Comparison of ENCODE assay signal across 19 mouse cellular contexts in the genomic region with DNA sequence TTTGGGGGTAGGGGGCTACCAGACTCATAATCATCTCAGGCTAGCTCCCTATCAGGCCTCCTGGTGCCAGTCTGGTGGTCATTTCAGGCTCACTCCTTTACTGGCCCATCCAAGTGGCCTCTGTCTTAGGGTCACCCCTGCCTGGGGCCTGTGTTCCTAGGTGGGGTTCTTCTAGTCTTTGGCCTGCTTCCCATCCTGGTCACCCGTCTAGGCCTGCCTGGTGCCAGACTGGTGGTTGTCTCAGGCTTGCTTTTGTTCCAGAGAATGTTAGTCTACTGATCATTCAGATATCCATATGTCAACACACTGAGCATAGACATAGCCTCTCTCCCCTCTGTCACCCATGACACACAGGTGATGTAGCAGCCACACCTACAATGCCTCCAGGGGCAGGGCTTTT. TPM values are rescaled to one million over a fixed set of nuclear protein-coding genes. Genes with fewer than 3 reads are reported as not detected.
"Had no signal": no experiment of that assay in that cellular context is flagged by ENCODE, and none has a peak within 500 bp of the region (broad histone marks: within the 10 kb centered on the region; RNA-seq: fewer than 3 reads in every experiment).

No protein-coding gene starts in this region.

- H3K4me2 ChIP-seq: liver, embryonic 11.5 days; liver, embryonic 13.5 days; liver, embryonic 15.5 days; lung, embryonic 15.5 days; midbrain, embryonic 11.5 days; midbrain, embryonic 13.5 days; midbrain, embryonic 15.5 days; neural tube, embryonic 12.5 days had no signal

- H3K4me3 ChIP-seq: liver, embryonic 13.5 days; liver, embryonic 15.5 days; lung, embryonic 15.5 days; megakaryocyte, embryonic 14.5 days; midbrain, embryonic 13.5 days; midbrain, embryonic 15.5 days; neural tube, embryonic 12.5 days had no signal

- H3K27ac ChIP-seq: liver, embryonic 13.5 days; liver, embryonic 15.5 days; lung, embryonic 15.5 days; macrophage; midbrain, embryonic 13.5 days; midbrain, embryonic 15.5 days; neural tube, embryonic 12.5 days had no signal

- H3K27me3 ChIP-seq: liver, embryonic 13.5 days; lung, embryonic 15.5 days; midbrain, embryonic 15.5 days; neural tube, embryonic 12.5 days had no signal

- H3K4me1 ChIP-seq: liver, embryonic 13.5 days; liver, embryonic 15.5 days; lung, embryonic 15.5 days; midbrain, embryonic 13.5 days; midbrain, embryonic 15.5 days; neural tube, embryonic 12.5 days had no signal

- H3K9ac ChIP-seq: liver, embryonic 13.5 days; liver, embryonic 15.5 days; liver, postnatal 0 days; lung, embryonic 15.5 days; midbrain, embryonic 13.5 days; midbrain, embryonic 15.5 days; neural tube, embryonic 12.5 days had no signal

- H3K36me3 ChIP-seq: liver, embryonic 13.5 days; liver, embryonic 15.5 days; lung, embryonic 15.5 days; midbrain, embryonic 13.5 days; midbrain, embryonic 15.5 days; neural tube, embryonic 12.5 days had no signal

- DNase-seq: liver, embryonic 13.5 days; liver, postnatal 0 days; lung, adult 2 months; lung, postnatal 14 days; lung, postnatal 36 days; right cerebral cortex, postnatal 14 days; thymus, adult 18-20 months; thymus, postnatal 14 days; thymus, postnatal 36 days had no signal

- ATAC-seq: liver, postnatal 0 days; lung, postnatal 0 days; midbrain, embryonic 13.5 days; midbrain, embryonic 15.5 days had no signal

- H3K9me3 ChIP-seq: liver, embryonic 13.5 days; liver, embryonic 15.5 days; lung, embryonic 15.5 days; midbrain, embryonic 13.5 days; midbrain, embryonic 15.5 days; neural tube, embryonic 12.5 days had no signal

RNA-seq across cellular contexts. Expression of a gene that starts 56.8 kb away (rescaled TPM):
- polyA plus RNA-seq: macrophage had no signal
